ENCODE assay signal across 8 mouse cellular contexts in the genomic region with DNA sequence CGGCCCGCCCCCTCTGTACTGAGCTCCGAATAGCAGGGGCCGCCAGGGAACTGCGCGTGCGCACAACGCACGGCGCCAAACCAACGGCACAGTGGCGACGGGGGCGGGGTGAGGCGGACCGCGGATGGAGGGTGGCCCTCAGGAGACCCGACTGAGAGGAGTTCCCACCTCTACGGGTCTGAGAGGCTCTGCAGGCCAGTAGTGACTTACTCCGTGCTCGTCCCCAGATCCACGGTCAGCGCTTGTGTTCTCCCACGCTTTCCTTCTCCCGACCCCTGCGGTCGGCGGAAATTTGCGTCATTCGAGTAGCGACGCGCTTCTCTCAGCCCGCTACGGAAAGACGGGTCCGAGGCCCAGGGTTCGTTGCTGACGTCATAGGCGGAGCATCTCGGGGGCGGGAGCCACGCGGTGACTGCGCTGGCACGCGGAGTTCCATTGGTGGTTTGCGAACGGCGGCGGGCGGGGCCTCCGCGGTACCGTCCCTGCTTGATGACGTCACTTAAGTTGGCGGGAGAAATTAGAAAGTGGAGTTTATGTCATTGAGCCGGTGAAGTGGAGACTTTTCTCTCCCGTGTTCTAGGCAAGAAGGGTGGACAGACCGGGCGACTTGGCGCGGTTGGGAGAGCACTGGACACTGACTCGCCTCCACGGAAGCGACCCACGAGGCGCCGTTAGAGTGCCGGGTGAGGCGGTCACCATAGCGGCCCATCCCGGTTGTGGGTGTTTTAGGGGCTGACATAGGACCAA. TPM values are rescaled to one million over a fixed set of nuclear protein-coding genes. Genes with fewer than 3 reads are reported as not detected.
DNase-seq lines count a peak whose midpoint lies in the region; ATAC-seq and TF ChIP-seq lines count a peak whose summit lies in the region.

A gene (minus strand): TSS at position 377 of the 747 bp plus-strand sequence.
A gene (plus strand): TSS at position 517 of the 747 bp plus-strand sequence.

- peak within 1 kb of the TSS; percentile 59 for H3K9ac ChIP-seq in embryonic facial prominence, embryonic 15.5 days
- peak within 1 kb of the TSS; percentile 75 for H3K9ac ChIP-seq in limb, embryonic 14.5 days (ENCODE audit: low read depth, low read length, severe bottlenecking)
- H3K9ac ChIP-seq in midbrain, postnatal 0 days (replicated peaks; ENCODE audit: low read length, poor library complexity, severe bottlenecking) = peak within 1 kb of the TSS; percentile 64

- no peaks in the 10 kb centered on the region for H3K9me3 ChIP-seq in embryonic facial prominence, embryonic 15.5 days (replicated peaks)
- H3K9me3 ChIP-seq in limb, embryonic 14.5 days (ENCODE audit: control insufficient read depth, low read length) = no peaks in the 10 kb centered on the region
- H3K9me3 ChIP-seq in midbrain, postnatal 0 days (ENCODE audit: low read length) = no peaks in the 10 kb centered on the region

- TF ChIP-seq CTCF in bone marrow, adult 2 months (IDR thresholded peaks at IDR 0.05; ENCODE audit: control insufficient read depth, insufficient read depth, low read length) = no peak; the same call in 1 of the 2 replicates
- TF ChIP-seq CTCF in midbrain, postnatal 0 days (IDR thresholded peaks at IDR 0.05) = no peak

- peak within 1 kb of the TSS; percentile 98 for H3K27ac ChIP-seq in bone marrow, adult 2 months (ENCODE audit: control insufficient read depth, insufficient read depth, low read depth, low read length, poor library complexity)
- peak within 1 kb of the TSS; percentile 94 for H3K27ac ChIP-seq in embryonic facial prominence, embryonic 15.5 days (replicated peaks)
- peak within 1 kb of the TSS; percentile 93 for H3K27ac ChIP-seq in limb, embryonic 14.5 days (replicated peaks; ENCODE audit: low read depth, low read length)
- H3K27ac ChIP-seq in midbrain, postnatal 0 days (ENCODE audit: low read depth, low read length) = peak within 1 kb of the TSS; percentile 93

- H3K4me3 ChIP-seq in bone marrow, adult 2 months (replicated peaks; ENCODE audit: control insufficient read depth, low read depth, low read length) = peak within 1 kb of the TSS; percentile 94
- peak within 1 kb of the TSS; percentile 80 for H3K4me3 ChIP-seq in embryonic facial prominence, embryonic 15.5 days (replicated peaks)
- H3K4me3 ChIP-seq in limb, embryonic 14.5 days (replicated peaks; ENCODE audit: low read length) = peak within 1 kb of the TSS; percentile 74
- H3K4me3 ChIP-seq in midbrain, postnatal 0 days (ENCODE audit: low read depth, low read length) = peak within 1 kb of the TSS; percentile 70

- H3K4me1 ChIP-seq in bone marrow, adult 2 months (ENCODE audit: control insufficient read depth, insufficient read depth, low read length) = no peaks in the 10 kb centered on the region; the same call in none of the 2 replicates
- H3K4me1 ChIP-seq in embryonic facial prominence, embryonic 15.5 days = peaks cover 13% of the 10 kb centered on the region
- H3K4me1 ChIP-seq in limb, embryonic 14.5 days (ENCODE audit: control insufficient read depth, insufficient read depth, low read length) = peaks cover 5% of the 10 kb centered on the region; the same call in 1 of the 2 replicates
- H3K4me1 ChIP-seq in midbrain, postnatal 0 days (ENCODE audit: insufficient read depth, low read length) = no peaks in the 10 kb centered on the region

- under 1% methylated on average over 73 of the region's 73 CpGs for WGBS in bone marrow, adult 2 months
- WGBS in embryonic facial prominence, embryonic 15.5 days = under 1% methylated on average over 73 of the region's 73 CpGs
- under 1% methylated on average over 72 of the region's 73 CpGs for WGBS in limb, embryonic 14.5 days
- WGBS in midbrain, postnatal 0 days = 1% methylated on average over 61 of the region's 73 CpGs

- H3K27me3 ChIP-seq in embryonic facial prominence, embryonic 15.5 days = no peaks in the 10 kb centered on the region
- H3K27me3 ChIP-seq in limb, embryonic 14.5 days (ENCODE audit: control insufficient read depth, insufficient read depth, low read length) = no peaks in the 10 kb centered on the region
- no peaks in the 10 kb centered on the region for H3K27me3 ChIP-seq in midbrain, postnatal 0 days (ENCODE audit: insufficient read depth, low read length)

- H3K4me2 ChIP-seq in embryonic facial prominence, embryonic 15.5 days (replicated peaks) = peak within 1 kb of the TSS; percentile 74
- peak within 1 kb of the TSS; percentile 64 for H3K4me2 ChIP-seq in limb, embryonic 14.5 days (replicated peaks; ENCODE audit: low read depth, low read length, severe bottlenecking)
- H3K4me2 ChIP-seq in midbrain, postnatal 0 days (ENCODE audit: low read depth, low read length, poor library complexity, severe bottlenecking) = peak within 1 kb of the TSS; percentile 86

- peak; percentile 99 for DNase-seq in 416B (ENCODE audit: low read depth)
- DNase-seq in heart, adult 8-10 months (ENCODE audit: low spot score) = peak; percentile 98
- peak; percentile 99 for DNase-seq in kidney, adult 9 months
- DNase-seq in limb, embryonic 14.5 days (ENCODE audit: low spot score) = peak; percentile 98
- peak; percentile 99 for DNase-seq in midbrain, postnatal 0 days (ENCODE audit: low spot score)
- DNase-seq in spleen, postnatal 14 days (ENCODE audit: low spot score in 2 of 2) = peak; percentile 94 to 98

- ATAC-seq in embryonic facial prominence, embryonic 15.5 days (ENCODE audit: insufficient number of reproducible peaks, low FRiP score, low TSS enrichment, low read depth) = peak; percentile 98
- peak; percentile 99 for ATAC-seq in limb, embryonic 14.5 days (ENCODE audit: low FRiP score, low read depth)
- peak; percentile 99 for ATAC-seq in midbrain, postnatal 0 days (ENCODE audit: low FRiP score)

- TF ChIP-seq POLR2A in bone marrow, adult 2 months (IDR thresholded peaks at IDR 0.05; ENCODE audit: borderline replicate concordance, control insufficient read depth, low read depth, low read length) = peak; percentile 57; the same call in 1 of the 2 replicates
- TF ChIP-seq POLR2A in limb, embryonic 14.5 days (IDR thresholded peaks at IDR 0.05; ENCODE audit: borderline replicate concordance, extremely low read depth, insufficient read depth, insufficient read length) = peak; percentile 77; the same call in 1 of the 2 replicates

- peaks cover 17% of the 10 kb centered on the region for H3K36me3 ChIP-seq in embryonic facial prominence, embryonic 15.5 days
- H3K36me3 ChIP-seq in limb, embryonic 14.5 days (ENCODE audit: control insufficient read depth, insufficient read depth, low read length) = peaks cover 14% of the 10 kb centered on the region
- H3K36me3 ChIP-seq in midbrain, postnatal 0 days (ENCODE audit: insufficient read depth, low read length) = no peaks in the 10 kb centered on the region

RNA-seq across cellular contexts. Expression of the first gene that starts in this region (rescaled TPM):
- polyA plus RNA-seq in bone marrow, adult 2 months (2011; ENCODE audit: insufficient read depth, insufficient read length, low replicate concordance, missing spikeins) = 26.3 and 30.0 TPM in 2 replicates
- polyA plus RNA-seq in embryonic facial prominence, embryonic 15.5 days (2015; fragmentation: Nextera tagmentation; extraction: Ambion mirVana) = 49.9 TPM in 2 replicates
- 10 to 100 TPM; 19.6 to 24.9 (median 22.9) TPM for total RNA-seq in heart, adult 8-10 months (2022)
- 15.5 and 35.4 TPM in 2 replicates for polyA plus RNA-seq in limb, embryonic 14.5 days (2012; rRNA removed)
- 49.6 and 51.1 TPM in 2 replicates for polyA plus RNA-seq in limb, embryonic 14.5 days (2014; fragmentation: Nextera tagmentation; extraction: Ambion mirVana)
- total RNA-seq in midbrain, postnatal 0 days (2014; rRNA removed) = 9.0 and 14.0 TPM in 2 replicates
- polyA plus RNA-seq in midbrain, postnatal 0 days (2015; fragmentation: Nextera tagmentation; extraction: Ambion mirVana) = 27.6 and 31.8 TPM in 2 replicates

RNA-seq across cellular contexts. Expression of the second gene that starts in this region (rescaled TPM):
- polyA plus RNA-seq in bone marrow, adult 2 months (2011; ENCODE audit: insufficient read depth, insufficient read length, low replicate concordance, missing spikeins) = 9.8 and 10.1 TPM in 2 replicates
- polyA plus RNA-seq in embryonic facial prominence, embryonic 15.5 days (2015; fragmentation: Nextera tagmentation; extraction: Ambion mirVana) = 5.5 and 8.2 TPM in 2 replicates
- total RNA-seq in heart, adult 8-10 months (2022) = under 1 TPM; 0.63 to 0.97 (median 0.76) TPM
- polyA plus RNA-seq in limb, embryonic 14.5 days (2012; rRNA removed) = 12.6 and 14.1 TPM in 2 replicates
- polyA plus RNA-seq in limb, embryonic 14.5 days (2014; fragmentation: Nextera tagmentation; extraction: Ambion mirVana) = 7.6 and 8.1 TPM in 2 replicates
- total RNA-seq in midbrain, postnatal 0 days (2014; rRNA removed) = 2.0 and 3.3 TPM in 2 replicates
- polyA plus RNA-seq in midbrain, postnatal 0 days (2015; fragmentation: Nextera tagmentation; extraction: Ambion mirVana) = 1.3 and 1.9 TPM in 2 replicates

Comparison
In these comparisons a context has a peak if more than half of its experiments do, and no peak if none do; other contexts are left out.
1. Peak in every context shown above with its lines: DNase-seq, ATAC-seq, H3K4me3 ChIP-seq and H3K27ac ChIP-seq.